Mouse (Mus musculus) lung, adult 2 months (tissue): ENCODE data around the gene Sap25. TPM values are rescaled to one million over a fixed set of nuclear protein-coding genes. Genes with fewer than 3 reads are reported as not detected.

Experiments used
- DNase-seq: peaks from one replicate; pipeline ENCODE4 v3.0.0; 2022
- H3K4me1 ChIP-seq: fragments of 200-500 bp; 2 replicates; pipeline ENCODE4 v1.6.1; 2011; ENCODE audit warnings: low read length; ENCODE audit not compliant: control insufficient read depth, insufficient read depth
- H3K4me3 ChIP-seq: fragments of 200-500 bp; replicated peaks from 2 replicates; pipeline ENCODE3; 2011; ENCODE audit warnings: low read depth, mild to moderate bottlenecking, control low read depth, low read length; ENCODE audit errors: extremely low read depth
- CTCF ChIP-seq: fragments of 200-500 bp; IDR thresholded peaks from 2 replicates; pipeline ENCODE4 v1.5.1; 2011; ENCODE audit warnings: mild to moderate bottlenecking, low read length, control low read depth; ENCODE audit not compliant: insufficient read depth
- POLR2A ChIP-seq: fragments of 200-500 bp; IDR thresholded peaks from 2 replicates; pipeline ENCODE4 v1.6.1; 2011; ENCODE audit warnings: low read depth, mild to moderate bottlenecking, control low read depth, low read length, borderline replicate concordance; ENCODE audit errors: extremely low read depth
- WGBS: fragments of 180-500 bp; shearing (Covaris S2); methylation state at CpG from one replicate; pipeline ENCODE4 v1.1.7; 2018; 5-methylcytosine and 5-hydroxymethylcytosine counted together
- polyA plus RNA-seq: library from polyadenylated mRNA; depleted of rRNA; stranded (reverse); fragments of >200 nt; gene quantifications from 2 replicates; pipeline ENCODE4 v1.2.3, GENCODE M21; 2012; rRNA removed

The Sap25 gene
- polyA plus RNA-seq, 1 experiment = 162 TPM

GRCm38 (mm10) chr5:137689974-137690373 lies 48.8 kb downstream of the Sap25 start:
- H3K4me3 ChIP-seq = no peak overlapping the region
- no peaks in the 10 kb centered on the region for H3K4me1 ChIP-seq
- TF ChIP-seq CTCF (no peak), POLR2A (no peak)
- WGBS = 79% methylated on average over 3 of the region's 3 CpGs
- no peak for DNase-seq

DNA sequence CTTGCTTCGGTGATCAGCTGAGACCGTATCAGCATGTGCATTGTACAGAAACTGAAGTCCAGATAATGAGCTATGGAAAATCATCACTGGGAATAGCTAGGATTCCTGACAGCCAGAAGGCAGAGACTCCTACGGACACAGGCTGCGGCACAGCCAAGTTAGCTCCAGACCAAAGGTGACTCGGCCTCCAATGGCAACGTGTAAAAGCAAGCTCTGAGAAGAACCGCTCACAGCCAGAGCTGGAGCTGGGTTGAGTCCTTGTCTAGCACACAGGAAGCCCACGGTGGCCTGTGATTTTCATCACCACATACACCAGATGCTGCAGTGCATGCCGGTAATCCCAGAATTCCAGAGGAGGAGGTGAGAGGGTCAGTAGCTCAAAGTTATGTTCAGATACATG lies 49.4 kb downstream of the Sap25 start:
- 54% methylated on average over 9 of the region's 9 CpGs for WGBS
- TF ChIP-seq POLR2A (no peak), CTCF (no peak)
- Histone ChIP-seq H3K4me3 (no peak overlapping the region), H3K4me1 (no peaks in the 10 kb centered on the region)
- DNase-seq = no peak

- Histone ChIP-seq H3K4me1 (no peaks in the 10 kb centered on the region), H3K4me3 (no peak overlapping the region)
- DNase-seq = no peak
- WGBS = 47% methylated on average over 1 of the region's 1 CpGs
- TF ChIP-seq CTCF (no peak), POLR2A (no peak)
These were observed 50.7 kb downstream of the Sap25 start for GRCm38 (mm10) chr5:137691881-137692280.

Other genes with a start within 250 kb of the Sap25 start
- gene Zan, start 164.3 kb upstream of the Sap25 start, polyA plus RNA-seq = 0.45 and 0.83 TPM in 2 replicates
- 28.4 and 32.4 TPM in 2 replicates for gene Pop7, start 138.8 kb upstream of the Sap25 start, polyA plus RNA-seq
- 37.0 and 45.3 TPM in 2 replicates for gene Gigyf1, start 122.8 kb upstream of the Sap25 start, polyA plus RNA-seq
- gene Epo, start 108.1 kb upstream of the Sap25 start, polyA plus RNA-seq = not detected in 2 replicates
- 1,063 and 1,258 TPM in 2 replicates for gene Gnb2, start 107.8 kb upstream of the Sap25 start, polyA plus RNA-seq
- 0.07 TPM in 1 of 2 replicates, not detected in the other for gene Actl6b, start 87.8 kb upstream of the Sap25 start, polyA plus RNA-seq
- 0.54 and 0.69 TPM in 2 replicates for gene Tfr2, start 71.5 kb upstream of the Sap25 start, polyA plus RNA-seq
- gene Mospd3, start 40.3 kb upstream of the Sap25 start, polyA plus RNA-seq = 89.1 and 103 TPM in 2 replicates
- 280 and 290 TPM in 2 replicates for gene Pcolce, start 27.6 kb upstream of the Sap25 start, polyA plus RNA-seq
- gene Fbxo24, start 12.3 kb upstream of the Sap25 start, polyA plus RNA-seq = 0.89 and 1.0 TPM in 2 replicates
- 79.4 and 105 TPM in 2 replicates for gene Lrch4, start 12.2 kb upstream of the Sap25 start, polyA plus RNA-seq
- gene Gm20605, start 12.2 kb upstream of the Sap25 start, polyA plus RNA-seq = 63.8 and 65.2 TPM in 2 replicates
- gene Irs3, start 4.4 kb downstream of the Sap25 start, polyA plus RNA-seq = 3.6 and 4.4 TPM in 2 replicates
- 22.4 and 24.3 TPM in 2 replicates for gene Agfg2, start 43.4 kb downstream of the Sap25 start, polyA plus RNA-seq
- 2.3 and 2.4 TPM in 2 replicates for gene Nyap1, start 100.3 kb downstream of the Sap25 start, polyA plus RNA-seq
- gene Tsc22d4, start 104.4 kb downstream of the Sap25 start, polyA plus RNA-seq = 103 and 110 TPM in 2 replicates
- 32.7 and 46.7 TPM in 2 replicates for gene Ppp1r35, start 137.5 kb downstream of the Sap25 start, polyA plus RNA-seq
- gene Mepce, start 146.3 kb downstream of the Sap25 start, polyA plus RNA-seq = 43.3 and 44.2 TPM in 2 replicates
- 0.49 and 0.60 TPM in 2 replicates for gene Zcwpw1, start 146.5 kb downstream of the Sap25 start, polyA plus RNA-seq
- gene Pilra, start 194.9 kb downstream of the Sap25 start, polyA plus RNA-seq = 24.7 and 27.9 TPM in 2 replicates
- gene Pilrb1, start 216.8 kb downstream of the Sap25 start, polyA plus RNA-seq = 7.3 and 16.5 TPM in 2 replicates
- 7.9 and 12.1 TPM in 2 replicates for gene Pilrb2, start 230.5 kb downstream of the Sap25 start, polyA plus RNA-seq